Mouse (Mus musculus): ENCODE data around the gene Rac2.

- no peak for TF ChIP-seq CTCF (IDR thresholded peaks at IDR 0.05; ENCODE audit: insufficient read depth, low read length)
- TF ChIP-seq POLR2A (IDR thresholded peaks at IDR 0.05; ENCODE audit: borderline replicate concordance, extremely low read depth, low read depth, low read length), result no peak
These were observed 12.8 kb upstream of the Rac2 start for GRCm38 (mm10) chr15:78585404-78585803.
